Mouse (Mus musculus) megakaryocyte, embryonic 14.5 days (primary cell): Measurements from ENCODE around the gene C8g.

Experiments
- FLI1 ChIP-seq: IDR thresholded peaks from 2 replicates; pipeline ENCODE4 v1.6.1; 2012; ENCODE audit warnings: low read length, inconsistent platforms, mixed read lengths
- GATA1 ChIP-seq: IDR thresholded peaks from 3 replicates; pipeline ENCODE4 v1.6.1; 2012; ENCODE audit warnings: mixed read lengths, low read length, inconsistent platforms, borderline replicate concordance

DNA sequence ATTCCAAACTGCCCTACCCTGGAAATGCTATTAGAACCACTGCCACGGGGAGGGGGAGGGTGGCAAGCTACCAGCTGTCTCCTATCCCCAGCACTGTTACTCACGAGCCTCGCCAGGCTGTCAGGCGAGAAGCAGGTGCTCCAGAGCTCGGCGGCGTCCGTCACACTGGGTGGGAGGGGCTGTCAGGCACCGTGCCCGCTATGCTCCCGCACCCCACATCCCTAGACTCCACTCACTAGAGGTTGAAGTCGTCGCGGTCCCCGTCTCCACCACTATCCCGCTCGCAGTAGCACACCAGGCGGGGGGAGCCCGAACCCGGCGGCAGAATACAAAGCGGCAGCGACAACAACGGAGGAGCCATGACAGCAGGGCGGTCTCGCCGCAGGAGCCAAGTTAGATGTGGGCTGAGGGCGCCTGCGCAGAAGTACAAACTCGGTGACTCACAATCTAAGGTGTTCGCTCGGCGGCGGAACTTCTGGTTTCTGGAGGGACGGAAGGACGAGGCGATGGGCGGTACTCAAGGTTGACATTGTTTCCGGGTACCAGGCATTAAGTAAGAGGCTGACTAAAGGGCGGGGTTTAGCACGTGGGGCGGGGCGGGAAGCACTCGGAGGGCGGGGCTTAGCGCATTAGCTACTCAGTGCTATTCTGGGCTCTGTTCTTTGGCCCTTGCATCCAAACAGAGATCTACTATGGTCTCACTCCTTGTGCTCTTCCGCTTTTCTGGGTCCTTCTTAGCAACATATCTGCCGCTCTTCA is 40.8 kb downstream of the C8g start, which contains the start of gene Paxx:
- no peak for TF ChIP-seq GATA1
- no peak for TF ChIP-seq FLI1
